Mouse (Mus musculus) liver (tissue): ENCODE data around the gene Zdhhc17.

ENCODE experiments used
- DNase-seq: peaks from one replicate; pipeline ENCODE4 v3.0.0-alpha.2; 2020; ENCODE audit warnings: mixed read lengths

The Zdhhc17 gene

GRCm38 (mm10) chr10:110951748-110952147 lies 58.2 kb downstream of the Zdhhc17 start:
- DNase-seq, result no peak

- DNase-seq, result no peak
Observed at GRCm38 (mm10) chr10:110951112-110951511, 58.8 kb downstream of the Zdhhc17 start.

- DNase-seq, result no peak
Observed at GRCm38 (mm10) chr10:110947574-110947973, 62.4 kb downstream of the Zdhhc17 start.

- DNase-seq, result no peak
Observed at GRCm38 (mm10) chr10:110945966-110946365, 64.0 kb downstream of the Zdhhc17 start.

GRCm38 (mm10) chr10:110944175-110944574 lies 65.8 kb downstream of the Zdhhc17 start:
- DNase-seq, result no peak

GRCm38 (mm10) chr10:110942806-110943205 lies 67.1 kb downstream of the Zdhhc17 start:
- DNase-seq, result no peak

GRCm38 (mm10) chr10:110941968-110942367 lies 68.0 kb downstream of the Zdhhc17 start:
- no peak for DNase-seq

GRCm38 (mm10) chr10:110940740-110941398 lies 69.1 kb downstream of the Zdhhc17 start:
- no peak for DNase-seq

- DNase-seq, result no peak
Observed at GRCm38 (mm10) chr10:110939717-110940116, 70.2 kb downstream of the Zdhhc17 start.

- no peak for DNase-seq
Observed at GRCm38 (mm10) chr10:110938841-110939549, 70.9 kb downstream of the Zdhhc17 start.

GRCm38 (mm10) chr10:110938361-110938760 lies 71.6 kb downstream of the Zdhhc17 start:
- DNase-seq, result no peak

- DNase-seq, result no peak
Observed at GRCm38 (mm10) chr10:110935669-110936068, 74.3 kb downstream of the Zdhhc17 start.

GRCm38 (mm10) chr10:110935081-110935480 lies 74.9 kb downstream of the Zdhhc17 start:
- no peak for DNase-seq

- DNase-seq, result no peak
Observed at GRCm38 (mm10) chr10:110933584-110933983, 76.4 kb downstream of the Zdhhc17 start.

- peak; percentile 45 for DNase-seq
Observed at GRCm38 (mm10) chr10:110931913-110932560, 77.9 kb downstream of the Zdhhc17 start.

- DNase-seq, result no peak
Observed at GRCm38 (mm10) chr10:110931161-110931912, 78.6 kb downstream of the Zdhhc17 start.

GRCm38 (mm10) chr10:110929756-110930155 lies 80.2 kb downstream of the Zdhhc17 start:
- DNase-seq, result no peak

- DNase-seq, result peak; percentile 15
Observed at GRCm38 (mm10) chr10:110927491-110927890, 82.4 kb downstream of the Zdhhc17 start.

GRCm38 (mm10) chr10:110922612-110923011 lies 87.3 kb downstream of the Zdhhc17 start:
- DNase-seq, result no peak

- no peak for DNase-seq
Observed at GRCm38 (mm10) chr10:110921890-110922289, 88.0 kb downstream of the Zdhhc17 start.

GRCm38 (mm10) chr10:110920368-110920950 lies 89.5 kb downstream of the Zdhhc17 start:
- DNase-seq, result peak; percentile 25

- DNase-seq, result peak; percentile 89
Observed at GRCm38 (mm10) chr10:110919531-110920343, 90.2 kb downstream of the Zdhhc17 start, which contains the start of gene Csrp2. Csrp2 (plus strand) TSS chr10:110919789.
